Mouse (Mus musculus) adrenal gland, postnatal 25 days (tissue): ENCODE measurements around the gene Gpr139. TPM values are rescaled to one million over a fixed set of nuclear protein-coding genes. Genes with fewer than 3 reads are reported as not detected.

Source experiments
- DNase-seq: peaks from one replicate; pipeline ENCODE4 v3.0.0; 2021; ENCODE audit warnings: mixed read lengths
- long read RNA-seq: library from polyadenylated mRNA; stranded (forward); transcript quantifications from one replicate; pipeline ENCODE4 v2.0.0, GENCODE M21; 2021
- total RNA-seq: library from RNA; stranded (reverse); gene quantifications from 2 replicates; pipeline ENCODE4 v1.2.3, GENCODE M21; 2021

Gpr139 gene
- total RNA-seq = not detected in 2 replicates
- long read RNA-seq = 0 reads

DNA sequence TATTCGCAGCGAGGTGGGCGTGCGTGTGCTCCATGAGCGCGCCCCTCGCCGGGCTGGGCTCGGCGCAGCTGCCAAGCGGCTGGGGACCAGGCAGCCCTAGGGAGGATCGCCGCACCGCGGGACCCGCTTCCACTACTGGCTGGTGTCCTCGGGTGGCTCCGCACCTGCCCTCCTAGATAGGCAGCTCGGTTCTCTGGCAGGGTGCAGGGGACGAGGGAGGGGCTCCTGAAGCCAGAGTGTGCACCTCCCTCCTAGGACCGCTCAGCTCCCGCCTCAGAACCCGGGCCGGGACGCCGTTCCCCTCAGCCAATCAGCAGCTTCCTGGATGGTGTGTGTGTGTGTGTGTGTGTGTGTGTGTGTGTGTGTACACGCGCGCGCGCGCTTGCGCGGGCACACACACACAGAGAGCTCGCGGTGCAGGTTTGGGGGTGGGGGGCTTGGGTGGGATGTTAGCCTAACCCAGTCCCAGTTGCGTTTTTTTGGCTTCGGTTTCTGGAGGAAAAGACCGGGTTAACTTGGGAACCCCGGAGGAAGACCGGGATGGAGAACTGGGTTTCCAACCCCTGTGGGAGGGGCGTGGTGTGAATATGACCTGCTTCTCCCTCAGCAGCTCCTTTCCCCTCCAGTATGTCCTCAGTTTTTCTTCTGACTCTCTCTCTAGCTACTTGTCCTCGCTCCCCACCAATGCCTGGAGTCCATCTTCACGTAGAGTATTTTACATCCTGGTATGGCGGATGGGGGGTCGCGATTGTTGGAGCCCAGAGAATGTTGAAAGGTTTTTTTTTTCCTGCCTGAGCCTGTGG, at the start of gene Gpr139:
Gene Gpr139, minus strand, starts transcription at position 263 of the 803 bp plus-strand sequence.
- DNase-seq = peak; percentile 2

DNA sequence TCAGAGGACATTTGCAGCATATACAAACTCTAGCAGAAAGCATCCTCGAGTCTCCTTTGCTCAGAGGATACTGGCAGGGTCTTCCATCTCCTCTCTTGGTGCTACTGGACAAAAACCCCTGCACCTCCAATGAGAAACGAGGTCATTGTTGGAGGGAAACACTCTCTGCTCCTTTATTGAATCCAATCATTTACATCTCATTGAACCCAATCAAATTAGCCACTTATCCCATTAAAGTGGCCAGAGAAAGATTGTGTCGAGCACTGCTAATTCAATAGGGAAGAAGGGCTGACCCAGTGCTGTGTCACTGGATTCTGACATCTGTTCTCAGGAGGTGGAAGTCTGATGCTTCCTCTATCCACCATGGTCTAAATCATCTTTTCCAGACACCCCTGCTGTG, 46.6 kb upstream of the Gpr139 start:
- no peak for DNase-seq

DNA sequence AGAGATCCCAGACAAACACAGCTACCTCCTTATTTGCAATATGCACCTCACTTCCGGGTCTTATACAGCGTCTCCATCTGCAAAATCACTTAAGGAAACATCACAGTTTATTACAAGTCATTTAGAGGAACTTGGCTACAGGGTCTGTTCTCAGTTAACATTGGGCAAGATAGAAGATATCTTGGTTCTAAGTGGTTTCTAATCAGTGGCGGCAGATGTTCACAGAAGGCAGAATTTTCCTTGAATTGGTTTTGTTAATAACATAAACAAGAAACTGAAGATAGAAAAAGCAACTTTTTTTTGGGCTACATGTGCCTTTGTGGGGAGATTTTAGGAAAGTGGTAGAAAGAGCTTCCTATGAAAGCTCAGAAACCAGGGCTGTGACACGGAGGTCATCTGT, 38.3 kb upstream of the Gpr139 start:
- DNase-seq = no peak

DNA sequence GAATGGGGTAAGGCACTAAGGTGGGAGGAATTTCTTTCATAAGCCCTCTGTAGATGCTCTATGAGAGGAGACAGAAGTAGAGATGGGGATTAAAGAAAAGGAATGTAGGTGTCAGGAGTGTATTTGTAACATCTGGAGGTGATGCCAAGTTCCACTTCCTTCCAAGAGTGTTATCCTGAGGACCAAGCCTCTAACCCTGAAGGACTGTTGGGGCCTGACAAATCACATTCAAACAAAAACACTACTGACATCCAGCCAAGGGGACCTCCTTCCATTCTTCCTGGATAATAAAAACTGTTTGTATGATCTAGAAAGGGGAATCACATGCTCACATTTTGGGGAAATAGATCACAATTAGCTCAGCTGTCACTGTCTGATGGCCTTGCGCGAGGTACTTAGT, 34.7 kb upstream of the Gpr139 start:
- no peak for DNase-seq

DNA sequence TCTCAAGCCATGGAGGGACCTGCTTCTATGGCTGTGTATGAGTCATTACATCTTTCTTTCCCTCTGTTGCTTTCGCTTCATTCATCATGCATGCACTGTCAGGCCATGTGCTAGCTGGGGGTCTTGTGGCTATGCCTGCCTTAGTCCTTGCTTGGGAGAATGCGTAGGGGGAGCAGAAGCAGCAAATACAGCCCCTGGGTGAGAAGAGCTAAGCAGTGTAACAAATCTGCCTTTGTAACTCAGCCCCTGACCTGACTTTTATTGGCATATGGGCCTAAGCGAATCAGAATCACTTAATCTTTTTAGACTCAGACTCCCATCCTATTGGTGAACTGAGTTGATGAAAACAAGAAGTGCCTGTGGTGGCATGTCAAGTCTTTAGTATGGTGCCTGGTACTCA, 22.8 kb upstream of the Gpr139 start:
- no peak for DNase-seq

DNA sequence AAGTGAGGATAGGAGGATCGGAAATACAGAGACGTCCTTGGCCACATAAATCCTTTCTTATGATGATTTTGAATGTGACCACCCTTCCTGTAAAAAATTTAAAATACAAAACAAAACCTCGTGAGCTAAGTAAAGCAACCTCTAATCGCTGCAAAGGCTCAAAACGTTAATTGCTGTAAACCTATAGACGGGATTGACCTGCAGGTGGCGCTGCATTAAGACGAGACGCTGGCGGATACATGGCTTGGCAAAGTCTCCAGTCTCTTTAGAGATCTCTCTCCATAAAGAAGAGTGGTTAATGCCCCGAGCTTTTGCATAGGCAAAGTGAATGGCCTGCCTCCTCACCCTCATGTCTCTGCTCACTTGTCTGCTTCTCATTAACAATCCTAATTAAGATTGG, 2.0 kb upstream of the Gpr139 start:
- peak; percentile 54 for DNase-seq

DNA sequence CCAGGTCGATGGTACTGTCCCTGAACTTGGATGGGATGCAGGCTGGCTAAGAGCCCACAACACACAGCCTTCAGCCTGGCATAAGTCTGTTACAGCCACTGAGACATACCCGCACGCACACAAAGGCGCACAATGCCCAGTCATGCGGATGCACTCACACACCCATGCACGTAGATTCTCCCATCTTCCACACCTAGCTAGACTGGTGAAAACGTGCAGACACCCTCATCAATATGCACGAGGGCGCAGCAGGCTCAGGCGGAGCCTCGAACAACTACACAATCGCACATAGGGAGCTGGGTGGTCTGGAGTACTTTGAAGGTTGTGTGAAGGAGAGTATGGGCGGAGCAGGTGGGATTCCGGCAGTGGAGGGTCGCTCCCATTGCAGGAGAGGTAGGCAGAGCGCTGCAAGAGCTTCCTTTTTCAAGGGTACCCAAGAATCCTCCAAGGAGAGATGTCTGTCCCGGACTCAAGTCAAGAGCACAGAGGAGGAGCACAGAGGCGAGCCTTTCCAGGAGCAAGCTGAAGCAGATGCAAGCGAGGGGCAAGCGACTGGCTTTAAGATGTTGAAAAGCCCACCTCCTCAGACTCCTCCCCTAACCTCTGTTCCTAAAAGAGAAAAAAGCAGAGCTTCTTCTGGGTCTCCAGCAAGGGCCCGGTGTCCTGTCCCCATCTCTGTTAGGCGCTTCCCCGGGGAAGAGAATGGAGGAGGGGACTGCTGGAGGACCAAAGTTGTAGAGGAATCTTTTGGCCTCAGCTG, 958 bp upstream of the Gpr139 start:
- no peak for DNase-seq

DNA sequence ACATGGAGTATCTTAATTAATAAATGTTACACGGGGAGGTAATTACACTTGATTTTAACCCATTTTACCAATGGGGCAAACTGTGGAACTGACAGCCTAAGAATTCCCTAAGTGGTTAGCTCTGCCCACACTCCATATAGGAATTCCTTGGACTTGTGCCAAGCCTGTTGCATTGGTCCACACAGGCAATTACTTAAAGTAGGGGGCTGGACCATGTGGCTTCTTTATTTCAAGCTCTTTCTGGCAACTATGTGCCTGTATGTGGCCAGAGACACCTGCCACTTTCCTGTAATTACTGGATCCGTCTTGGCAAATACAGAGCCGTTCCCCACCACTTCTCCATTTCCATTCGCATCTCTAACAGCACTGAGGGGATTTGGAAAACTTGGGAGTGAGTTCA, 3.4 kb downstream of the Gpr139 start:
- no peak for DNase-seq

DNA sequence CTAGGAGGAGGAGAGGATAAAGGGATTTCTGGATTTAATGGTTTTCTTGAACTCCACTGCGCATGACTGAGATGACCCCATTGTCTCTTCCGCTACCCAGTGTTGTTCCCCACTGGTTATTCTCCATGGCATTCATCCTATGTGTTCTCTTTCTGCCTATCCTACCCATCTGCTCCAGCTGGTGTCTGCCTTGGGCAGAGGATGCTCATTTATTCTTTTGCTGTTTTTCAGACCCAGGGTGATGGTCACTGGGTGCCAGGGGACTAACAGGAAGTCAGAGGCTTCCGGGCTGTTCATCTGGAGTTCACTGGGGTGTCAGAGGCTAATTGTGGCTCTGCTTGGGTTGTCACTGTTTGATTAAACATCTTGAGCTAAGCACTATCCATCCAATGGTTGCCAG, 24.4 kb downstream of the Gpr139 start:
- DNase-seq = no peak

DNA sequence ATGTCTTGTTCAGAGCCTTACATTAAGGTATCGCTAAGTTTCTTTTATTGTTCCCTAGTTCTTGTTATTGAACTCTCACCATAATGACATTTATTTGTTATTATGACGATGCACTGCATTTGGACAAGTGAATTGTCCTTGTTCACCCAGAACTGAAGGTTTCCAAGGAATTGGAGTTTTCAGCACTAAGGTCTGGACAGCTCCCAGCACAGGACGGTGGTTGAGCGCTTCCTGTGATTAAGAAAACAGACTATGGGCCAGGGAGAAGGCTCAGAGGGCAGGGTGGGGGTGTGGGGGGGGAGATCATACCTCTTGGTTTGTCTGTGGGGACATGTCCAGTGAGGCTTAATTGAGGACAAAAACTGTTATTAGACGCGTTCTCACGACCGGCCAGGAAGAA, 72.6 kb downstream of the Gpr139 start:
- peak; percentile 7 for DNase-seq

DNA sequence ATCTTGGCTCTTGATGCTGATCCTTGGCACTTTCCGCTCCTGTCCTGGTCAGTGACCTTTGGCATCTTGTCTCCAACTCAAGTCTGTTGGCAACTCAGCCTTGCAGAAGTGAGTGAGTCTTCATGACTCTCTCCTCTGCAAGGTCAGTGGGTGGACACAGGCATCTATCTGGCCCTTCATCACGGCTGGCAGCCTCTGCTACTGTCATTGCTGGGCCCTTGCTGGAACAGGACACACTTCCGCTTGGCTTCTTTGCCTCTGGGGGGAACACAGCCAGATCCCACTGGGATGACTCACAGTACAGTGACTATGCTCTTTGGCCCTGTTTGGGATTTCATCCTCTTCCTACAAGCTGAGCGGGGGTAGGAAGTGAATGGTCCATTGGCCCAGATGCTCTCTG, 78.5 kb downstream of the Gpr139 start:
- DNase-seq = peak; percentile 37

DNA sequence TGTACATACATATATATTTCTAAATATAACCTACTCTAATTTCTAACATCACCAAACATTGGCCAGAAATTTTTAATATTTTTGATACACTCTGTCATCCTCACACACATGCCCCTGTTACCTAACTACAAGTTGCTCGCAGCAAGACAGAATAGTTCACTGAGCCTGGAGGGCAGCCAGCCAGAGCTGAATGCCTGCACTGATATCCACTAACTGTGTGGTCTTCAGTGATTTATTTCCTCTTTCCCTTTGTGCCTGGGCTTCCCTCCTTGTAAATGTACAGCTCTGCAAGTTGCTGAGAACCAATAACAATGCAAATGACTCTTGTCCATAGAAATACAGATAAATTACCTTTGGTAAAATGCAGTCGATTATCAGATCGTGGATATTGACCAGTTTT, 87.8 kb downstream of the Gpr139 start:
- no peak for DNase-seq

Other genes starting within 250 kb of the Gpr139 start
- gene Gprc5b, start 189.4 kb downstream of the Gpr139 start, total RNA-seq = 102 and 104 TPM in 2 replicates